7 mouse cellular contexts compared by ENCODE assay signal in genomic region chr2:30784078-30784994, GRCm38 (mm10). TPM values are rescaled to one million over a fixed set of nuclear protein-coding genes. Genes with fewer than 3 reads are reported as not detected.
A peak's percentile ranks its signal among the peaks of the same experiment; 100 is the strongest.
DNase-seq lines count a peak whose midpoint lies in the region; ATAC-seq and TF ChIP-seq lines count a peak whose summit lies in the region.

No protein-coding gene starts in this region.

- peak overlapping the region; percentile 37 for H3K4me3 ChIP-seq in kidney, embryonic 15.5 days (replicated peaks)
- peak overlapping the region; percentile 19 for H3K4me3 ChIP-seq in testis, adult 2 months (ENCODE audit: control insufficient read depth, low read depth, low read length)

- H3K4me2 ChIP-seq in kidney, embryonic 15.5 days = peak overlapping the region; percentile 61

- H3K9me3 ChIP-seq in kidney, embryonic 15.5 days (replicated peaks) = no peaks in the 10 kb centered on the region

- no peak for TF ChIP-seq POLR2A in testis, adult 2 months (IDR thresholded peaks at IDR 0.05; ENCODE audit: control insufficient read depth, low read depth, low read length)

- H3K9ac ChIP-seq in kidney, embryonic 15.5 days = peak overlapping the region; percentile 45

- TF ChIP-seq CTCF in testis, adult 2 months (IDR thresholded peaks at IDR 0.05; ENCODE audit: control insufficient read depth, insufficient read depth, insufficient replicate concordance, low read depth, low read length) = no peak

- H3K27me3 ChIP-seq in kidney, embryonic 15.5 days = no peaks in the 10 kb centered on the region
- H3K27me3 ChIP-seq in testis, adult 2 months (ENCODE audit: control insufficient read depth, insufficient read depth, low read length) = no peaks in the 10 kb centered on the region; the same call in 1 of the 2 replicates

- H3K27ac ChIP-seq in kidney, embryonic 15.5 days = peak overlapping the region; percentile 97
- H3K27ac ChIP-seq in testis, adult 2 months (ENCODE audit: control insufficient read depth, insufficient read depth, low read depth, low read length) = peak overlapping the region; percentile 74

- peak; percentile 86 for ATAC-seq in kidney, embryonic 15.5 days (replicated peaks; ENCODE audit: low FRiP score)

- H3K36me3 ChIP-seq in kidney, embryonic 15.5 days = no peaks in the 10 kb centered on the region
- no peaks in the 10 kb centered on the region for H3K36me3 ChIP-seq in testis, adult 2 months (ENCODE audit: control insufficient read depth, insufficient read depth, low read length)

- peak; percentile 37 for DNase-seq in Muller cell, postnatal 12 days (ENCODE audit: inconsistent ontology term)
- DNase-seq in adrenal gland, postnatal 4 days (ENCODE audit: low spot score in 2 of 2) = peak; percentile 41 to 63
- DNase-seq in heart, adult 9 months (ENCODE audit: low spot score in 2 of 2) = peak; percentile 37 to 46
- DNase-seq in lung, postnatal 14 days = peak; percentile 76
- DNase-seq in cerebellum, adult 18-20 months = no peak

- 5% methylated on average over 40 of the region's 40 CpGs for WGBS in kidney, embryonic 15.5 days

- peaks cover 72% of the 10 kb centered on the region for H3K4me1 ChIP-seq in kidney, embryonic 15.5 days
- peaks cover 19% of the 10 kb centered on the region for H3K4me1 ChIP-seq in testis, adult 2 months (ENCODE audit: control insufficient read depth, insufficient read depth, low read length)

RNA-seq across cellular contexts. Expression of gene 1700001O22Rik, which starts 19.1 kb away (rescaled TPM):
- total RNA-seq in adrenal gland, postnatal 4 days (2021) = 1 to 10 TPM; 1.2 to 1.9 TPM
- polyA plus RNA-seq in kidney, embryonic 15.5 days (2015; fragmentation: Nextera tagmentation; extraction: Ambion mirVana) = 3.5 TPM in 2 replicates
- polyA plus RNA-seq in testis, adult 2 months (2012; rRNA removed) = 905 and 964 TPM in 2 replicates

RNA-seq across cellular contexts. Expression of gene Ntmt1, which starts 23.3 kb away (rescaled TPM):
- 10 to 100 TPM; 43.1 to 44.4 TPM for total RNA-seq in adrenal gland, postnatal 4 days (2021)
- polyA plus RNA-seq in kidney, embryonic 15.5 days (2015; fragmentation: Nextera tagmentation; extraction: Ambion mirVana) = 82.6 and 96.6 TPM in 2 replicates
- polyA plus RNA-seq in testis, adult 2 months (2012; rRNA removed) = 49.5 and 53.9 TPM in 2 replicates

RNA-seq across cellular contexts. Expression of gene Asb6, which starts 45.8 kb away (rescaled TPM):
- total RNA-seq in adrenal gland, postnatal 4 days (2021) = 10 to 100 TPM; 28.9 to 32.0 TPM
- 35.5 and 38.3 TPM in 2 replicates for polyA plus RNA-seq in kidney, embryonic 15.5 days (2015; fragmentation: Nextera tagmentation; extraction: Ambion mirVana)
- polyA plus RNA-seq in testis, adult 2 months (2012; rRNA removed) = 9.3 and 10.5 TPM in 2 replicates

RNA-seq across cellular contexts. Expression of gene Prrx2, which starts 50.4 kb away (rescaled TPM):
- 1 to 10 TPM; 2.8 to 3.3 TPM for total RNA-seq in adrenal gland, postnatal 4 days (2021)
- 10.6 and 10.9 TPM in 2 replicates for polyA plus RNA-seq in kidney, embryonic 15.5 days (2015; fragmentation: Nextera tagmentation; extraction: Ambion mirVana)
- 1.0 and 1.5 TPM in 2 replicates for polyA plus RNA-seq in testis, adult 2 months (2012; rRNA removed)

Comparison
In these comparisons a context has a peak if more than half of its experiments do, and no peak if none do; other contexts are left out.
1. DNase-seq: peak in Muller cell, postnatal 12 days (single experiment), adrenal gland, postnatal 4 days (2 of 2), heart, adult 9 months (2 of 2) and lung, postnatal 14 days (single experiment); none in cerebellum, adult 18-20 months (0 of 2).
2. RNA of gene 1700001O22Rik, which starts 19.1 kb away (polyA plus RNA-seq): 905 to 964 TPM in testis, adult 2 months; 3.5 TPM in kidney, embryonic 15.5 days; every median in the first group is over 100 times any median in the second.